Mouse (Mus musculus) megakaryocyte, embryonic 14.5 days (primary cell): ENCODE results near the gene Slc12a6.

ENCODE experiments used
- FLI1 ChIP-seq: IDR thresholded peaks from 2 replicates; pipeline ENCODE4 v1.6.1; 2012; ENCODE audit warnings: low read length, inconsistent platforms, mixed read lengths
- GATA1 ChIP-seq: IDR thresholded peaks from 3 replicates; pipeline ENCODE4 v1.6.1; 2012; ENCODE audit warnings: mixed read lengths, low read length, inconsistent platforms, borderline replicate concordance

GRCm38 (mm10) chr2:112328069-112328777 is 62.6 kb downstream of the Slc12a6 start:
- TF ChIP-seq GATA1, result no peak
- TF ChIP-seq FLI1, result no peak
